Mouse (Mus musculus): ENCODE measurements at regions not wholly inside any gene's neighbourhood (a gene's known extent, or its start where the extent isn't known, plus 50 kb on each side); places are given as distances from the start of the nearest gene placed in this dataset.

DNA sequence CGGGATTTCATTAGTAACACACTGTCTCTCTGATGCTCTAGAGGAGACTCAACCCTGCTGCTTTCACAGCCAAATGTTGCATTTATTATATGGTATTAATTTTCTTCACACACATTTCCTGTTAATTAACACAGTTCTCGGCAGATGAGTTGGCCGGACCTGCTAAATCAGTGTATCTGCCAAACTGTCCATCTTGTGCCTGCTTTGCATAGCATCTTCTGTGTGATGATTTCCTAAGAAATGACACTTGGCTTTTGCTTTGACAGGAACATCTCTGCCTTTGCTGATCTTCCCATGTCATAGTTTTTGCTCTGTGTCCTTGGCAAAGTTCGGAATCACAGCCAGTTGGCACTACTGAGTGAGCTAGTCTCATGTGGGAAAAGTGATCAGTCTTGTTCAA, 67.9 kb downstream of the Thnsl1 start:
- TF ChIP-seq CTCF (conservative IDR thresholded peaks at IDR 0.05; ENCODE audit: insufficient read depth, insufficient read length, low read depth, low read length) (no peak), POLR2A (IDR thresholded peaks at IDR 0.05; ENCODE audit: low read depth, low read length) (no peak)
